Mouse (Mus musculus) stomach, postnatal 0 days (tissue): Measurements from ENCODE around the gene Duox1.

Experiments
- CTCF ChIP-seq: IDR thresholded peaks from 2 replicates; pipeline ENCODE4 v1.5.1; 2016; ENCODE audit warnings: antibody characterized with exemption, low read depth, mild to moderate bottlenecking, moderate library complexity
- EP300 ChIP-seq: optimal IDR thresholded peaks from 2 replicates; pipeline ENCODE3; 2016; ENCODE audit warnings: antibody characterized with exemption

GRCm38 (mm10) chr2:122305097-122305892 lies 10.2 kb upstream of the Duox1 start:
- TF ChIP-seq CTCF (no peak), EP300 (no peak)
